Mouse (Mus musculus) CH12.LX (cell line): Measurements from ENCODE around the gene Nktr. TPM values are rescaled to one million over a fixed set of nuclear protein-coding genes. Genes with fewer than 3 reads are reported as not detected.

Source experiments
- DNase-seq: peaks from one replicate; pipeline ENCODE4 v3.0.0-alpha.2; 2013; ENCODE audit errors: extremely low read depth
- H3K27ac ChIP-seq: 2 replicates; pipeline ENCODE4 v1.5.1; 2012; ENCODE audit warnings: low read depth, mild to moderate bottlenecking, control low read depth, moderate library complexity; ENCODE audit not compliant: insufficient read depth
- H3K27me3 ChIP-seq: replicated peaks from 2 replicates; pipeline ENCODE3; 2012; ENCODE audit warnings: inconsistent platforms
- H3K36me3 ChIP-seq, 2 experiments: replicated peaks in 1 of 2; 2 replicates each; pipeline versions ENCODE3 to v1.6.1; 2012; ENCODE audit warnings: inconsistent platforms in 1 of 2, low read length in 1 of 2, mild to moderate bottlenecking in 1 of 2, mixed read lengths in 1 of 2, moderate library complexity in 1 of 2; ENCODE audit not compliant: control insufficient read depth in 1 of 2, insufficient read depth in 1 of 2
- H3K4me1 ChIP-seq, 2 experiments: 2 replicates each; pipeline ENCODE4 v1.6.1; 2012; ENCODE audit warnings: inconsistent platforms in 1 of 2, moderate library complexity in 1 of 2; ENCODE audit not compliant: insufficient read depth in 2 of 2, control insufficient read depth in 1 of 2
- H3K4me2 ChIP-seq: 2 replicates; pipeline ENCODE4 v1.6.1; 2012; ENCODE audit warnings: low read depth, mild to moderate bottlenecking, control low read depth; ENCODE audit not compliant: poor library complexity, insufficient read depth, severe bottlenecking
- H3K4me3 ChIP-seq, 3 experiments: fragments of 150-350 bp in 1 of 3; sonication (generic) in 1 of 3; replicated peaks in 1 of 3; 2 replicates each; pipeline versions ENCODE3 to v1.5.1; 2011 to 2012; ENCODE audit warnings: low read depth in 2 of 3, low read length in 2 of 3, mild to moderate bottlenecking in 2 of 3, moderate library complexity in 2 of 3, control low read depth in 1 of 3, improper control_type of control experiment in 1 of 3, inconsistent platforms in 1 of 3, mixed read lengths in 1 of 3; ENCODE audit not compliant: poor library complexity in 1 of 3
- H3K79me2 ChIP-seq: replicated peaks from 2 replicates; pipeline ENCODE4 v1.6.1; 2012; ENCODE audit warnings: mild to moderate bottlenecking, moderate library complexity; ENCODE audit not compliant: control insufficient read depth, poor library complexity, insufficient read depth, severe bottlenecking; ENCODE audit errors: extremely low read depth
- H3K9ac ChIP-seq: 2 replicates; pipeline ENCODE4 v1.6.1; 2012; ENCODE audit warnings: low read depth, mild to moderate bottlenecking, control low read depth, moderate library complexity; ENCODE audit not compliant: insufficient read depth
- H3K9me3 ChIP-seq: replicated peaks from 2 replicates; pipeline ENCODE3; 2012; ENCODE audit warnings: low read length, inconsistent platforms, mixed read lengths
- CHD1 ChIP-seq: IDR thresholded peaks from 2 replicates; pipeline ENCODE4 v1.6.1; 2012; ENCODE audit warnings: low read depth, low read length, improper control_type of control experiment, inconsistent platforms
- CTCF ChIP-seq, 2 experiments: IDR thresholded peaks in 1 of 2; conservative IDR thresholded peaks in 1 of 2; 2 replicates each; pipeline ENCODE4 v1.5.1; 2011 to 2012; ENCODE audit warnings: low read depth in 2 of 2, low read length in 2 of 2, improper control_type of control experiment in 1 of 2, inconsistent platforms in 1 of 2, mild to moderate bottlenecking in 1 of 2, moderate library complexity in 1 of 2
- EP300 ChIP-seq: IDR thresholded peaks from 2 replicates; pipeline ENCODE4 v1.6.1; 2011; ENCODE audit warnings: low read length, improper control_type of control experiment
- GABPA ChIP-seq: IDR thresholded peaks from 2 replicates; pipeline ENCODE4 v1.6.1; 2012; ENCODE audit warnings: low read depth, low read length, improper control_type of control experiment, inconsistent platforms; ENCODE audit not compliant: insufficient replicate concordance
- HCFC1 ChIP-seq: IDR thresholded peaks from 2 replicates; pipeline ENCODE4 v1.6.1; 2012; ENCODE audit warnings: low read depth, mild to moderate bottlenecking, inconsistent platforms, low read length, improper control_type of control experiment
- IRF4 ChIP-seq: IDR thresholded peaks from 2 replicates; pipeline ENCODE4 v1.6.1; 2014; ENCODE audit warnings: low read depth, mild to moderate bottlenecking, inconsistent platforms, low read length, improper control_type of control experiment
- JUN ChIP-seq: IDR thresholded peaks from 2 replicates; pipeline ENCODE4 v1.6.1; 2011; ENCODE audit warnings: low read depth, mild to moderate bottlenecking, low read length, improper control_type of control experiment, moderate library complexity; ENCODE audit not compliant: insufficient read depth
- JUND ChIP-seq: conservative IDR thresholded peaks from 2 replicates; pipeline ENCODE4 v1.6.1; 2011; ENCODE audit warnings: low read depth, low read length, improper control_type of control experiment
- KAT2A ChIP-seq: IDR thresholded peaks from 2 replicates; pipeline ENCODE4 v1.6.1; 2012; ENCODE audit warnings: low read length, improper control_type of control experiment, inconsistent platforms; ENCODE audit not compliant: insufficient replicate concordance
- MAX ChIP-seq: IDR thresholded peaks from 2 replicates; pipeline ENCODE4 v1.6.1; 2011; ENCODE audit warnings: low read length, improper control_type of control experiment
- MEF2A ChIP-seq: IDR thresholded peaks from 2 replicates; pipeline ENCODE4 v1.6.1; 2014; ENCODE audit warnings: low read depth, mild to moderate bottlenecking, inconsistent platforms, low read length, improper control_type of control experiment, borderline replicate concordance
- MXI1 ChIP-seq: IDR thresholded peaks from 2 replicates; pipeline ENCODE4 v1.6.1; 2011; ENCODE audit warnings: mild to moderate bottlenecking, low read depth, low read length, improper control_type of control experiment
- MYC ChIP-seq: IDR thresholded peaks from 2 replicates; pipeline ENCODE4 v1.6.1; 2011; ENCODE audit warnings: low read depth, mild to moderate bottlenecking, improper control_type of control experiment, low read length
- NRF1 ChIP-seq: IDR thresholded peaks from 2 replicates; pipeline ENCODE4 v1.6.1; 2014; ENCODE audit warnings: low read depth, mild to moderate bottlenecking, inconsistent platforms, low read length, improper control_type of control experiment, moderate library complexity
- PAX5 ChIP-seq: IDR thresholded peaks from 2 replicates; pipeline ENCODE4 v1.6.1; 2012; ENCODE audit warnings: low read length, inconsistent platforms, mixed read lengths
- RCOR1 ChIP-seq: conservative IDR thresholded peaks from 2 replicates; pipeline ENCODE4 v1.6.1; 2012; ENCODE audit warnings: low read depth, mild to moderate bottlenecking, inconsistent platforms, low read length, improper control_type of control experiment
- SIN3A ChIP-seq: IDR thresholded peaks from 2 replicates; pipeline ENCODE4 v1.6.1; 2012; ENCODE audit warnings: low read length, improper control_type of control experiment, inconsistent platforms
- SMC3 ChIP-seq: IDR thresholded peaks from 2 replicates; pipeline ENCODE4 v1.6.1; 2011; ENCODE audit warnings: low read depth, low read length, improper control_type of control experiment
- USF2 ChIP-seq: conservative IDR thresholded peaks from 2 replicates; pipeline ENCODE4 v1.6.1; 2011; ENCODE audit warnings: low read depth, low read length, improper control_type of control experiment
- ZC3H11A ChIP-seq: IDR thresholded peaks from 2 replicates; pipeline ENCODE4 v1.6.1; 2012; ENCODE audit warnings: low read depth, mild to moderate bottlenecking, inconsistent platforms, low read length, improper control_type of control experiment
- dilution Hi-C: fragments of 300-500 bp; cut with MboI; formaldehyde crosslinking; loops from 2 replicates; pipeline ENCODE4 v1.14.3; 2020; ENCODE audit warnings: low sequenced_read_pairs; ENCODE audit not compliant: extremely low pct_unique_long_range_greater_than_20kb, extremely low pct_ligation_motif_present
- in situ Hi-C: fragments of 300-500 bp; cut with MboI; formaldehyde crosslinking; loops from 3 replicates; pipeline ENCODE4 v1.14.3; 2019; ENCODE audit warnings: low sequenced_read_pairs, low pct_ligation_motif_present, low pct_unique_long_range_greater_than_20kb, mixed read lengths
- polyA plus RNA-seq: library from polyadenylated mRNA; unstranded; fragments of >175 nt; gene quantifications from 2 replicates; pipeline ENCODE4 v1.2.1, GENCODE M21; 2012; ENCODE audit warnings: low read depth; ENCODE audit not compliant: insufficient read length
- total RNA-seq, 2 experiments: library from RNA; depleted of rRNA; stranded (reverse); fragments of 300-350 nt in 1 of 2; fragments of >200 nt in 1 of 2; gene quantifications; 2 replicates each; pipeline ENCODE4 v1.2.3; 2012 to 2014

Nktr gene
- total and polyA plus RNA-seq, 3 experiments: 31.0 to 65.0 (median 32.2) TPM

DNA sequence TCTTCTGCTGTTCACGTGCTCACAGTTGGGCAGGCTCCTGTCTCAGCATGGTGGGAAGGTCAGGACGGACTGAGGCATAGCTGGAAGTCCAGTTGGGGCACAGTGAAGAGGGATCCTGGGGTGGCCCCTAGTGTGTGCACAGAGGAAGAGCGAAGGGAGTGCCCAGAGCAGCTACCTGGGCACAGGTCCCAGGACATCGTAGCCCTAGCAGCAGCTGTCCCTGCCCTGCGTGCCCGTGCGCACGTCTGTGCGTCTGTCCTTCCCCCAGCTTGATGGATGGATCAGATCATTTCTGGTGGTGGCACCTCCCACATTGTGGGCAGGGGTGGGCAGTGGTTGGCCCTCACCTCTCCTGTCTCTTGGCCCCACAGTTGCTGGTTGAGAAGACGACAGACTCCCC lies 43.3 kb downstream of the Nktr start:
- Histone ChIP-seq H3K79me2 (no peaks in the 10 kb centered on the region), H3K27me3 (no peaks in the 10 kb centered on the region), H3K9me3 (peaks cover 27% of the 10 kb centered on the region), H3K36me3 (peaks cover 25 to 61% of the 10 kb centered on the region in 2 experiments), H3K4me3 (no peak overlapping the region), H3K9ac (no peak overlapping the region), H3K4me1 (peaks cover 2 to 10% of the 10 kb centered on the region in 2 experiments; a peak in 2 of 4 replicates), H3K4me2 (no peak overlapping the region), H3K27ac (no peak overlapping the region)
- dilution Hi-C loops: no loop called here
- no peak for TF ChIP-seq MEF2A
- no peak for TF ChIP-seq USF2
- no peak for TF ChIP-seq SIN3A
- in situ Hi-C loops: no loop called here
- DNase-seq: no peak

GRCm38 (mm10) chr9:121762761-121763160 lies 43.8 kb downstream of the Nktr start:
- in situ Hi-C loops (no loop called here), dilution Hi-C loops (no loop called here)
- H3K27ac ChIP-seq: no peak overlapping the region
- H3K4me1 ChIP-seq: peaks cover 2 to 10% of the 10 kb centered on the region in 2 experiments; a peak in 2 of 4 replicates
- TF ChIP-seq PAX5 (no peak), MXI1 (no peak), RCOR1 (no peak), MYC (no peak), CTCF (conservative IDR thresholded peaks at IDR 0.05 in 1 of 2, IDR thresholded peaks at IDR 0.05 in 1 of 2; ENCODE audit: low read depth in 2 of 2, low read length in 2 of 2) (no peak), CHD1 (no peak), JUN (no peak), NRF1 (no peak), MAX (no peak), SMC3 (no peak), KAT2A (no peak), JUND (no peak), GABPA (no peak), HCFC1 (no peak), IRF4 (no peak), EP300 (no peak), ZC3H11A (no peak)
- H3K9ac ChIP-seq: no peak overlapping the region
- no peak for DNase-seq
- H3K4me3 ChIP-seq: no peak overlapping the region
- peaks cover 27% of the 10 kb centered on the region for H3K9me3 ChIP-seq
- H3K36me3 ChIP-seq: peaks cover 23 to 60% of the 10 kb centered on the region in 2 experiments
- no peaks in the 10 kb centered on the region for H3K79me2 ChIP-seq
- H3K27me3 ChIP-seq: no peaks in the 10 kb centered on the region
- H3K4me2 ChIP-seq: no peak overlapping the region
